Mouse (Mus musculus) kidney, postnatal 10 days (tissue): ENCODE measurements around the gene Fetub.

ENCODE experiments used
- DNase-seq: peaks from one replicate; pipeline ENCODE4 v3.0.0; 2021; ENCODE audit warnings: mixed read lengths

The Fetub gene

GRCm38 (mm10) chr16:22918034-22918433, at the start of gene Fetub:
TSS of gene Fetub (plus strand) at chr16:22918334.
- DNase-seq: no peak

DNA sequence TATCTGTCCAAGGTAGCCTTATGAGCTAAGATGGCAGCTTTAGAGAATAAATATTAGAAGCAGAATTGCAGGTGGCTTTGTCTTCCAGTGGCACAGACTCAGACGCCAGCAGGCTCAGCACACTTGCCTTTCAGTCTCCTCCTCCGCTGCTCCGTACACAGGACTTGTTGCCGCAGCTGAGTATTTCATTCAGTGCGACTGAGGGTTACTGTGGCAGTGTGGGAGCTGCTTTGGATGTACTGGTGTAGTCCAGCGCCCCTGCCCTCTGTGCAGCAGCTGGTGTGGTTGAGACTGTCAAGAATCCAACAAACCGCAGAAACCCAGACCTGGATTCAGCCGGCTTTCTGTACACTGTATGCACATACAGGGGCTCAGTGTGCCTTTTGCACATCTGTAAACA, 45.7 kb upstream of the Fetub start:
- no peak for DNase-seq

DNA sequence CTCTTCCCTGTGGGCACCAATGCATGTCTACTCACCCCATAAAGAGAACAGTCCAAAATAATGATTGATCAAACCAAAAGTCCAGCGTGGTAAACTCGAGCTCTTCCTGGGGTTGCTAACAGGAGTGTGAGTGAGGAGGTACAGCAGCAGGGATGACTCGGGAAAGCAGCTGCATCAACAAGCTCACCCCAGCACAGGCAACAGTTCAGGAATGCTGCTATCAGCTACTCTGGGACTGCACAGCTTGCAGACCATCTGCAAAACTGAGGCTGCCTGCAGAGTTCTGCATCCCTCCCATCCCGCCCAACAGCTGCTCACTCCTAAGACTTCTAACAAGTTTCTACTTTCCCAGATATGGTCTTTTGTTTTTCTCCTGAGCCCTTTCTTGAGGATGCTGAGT, 44.8 kb upstream of the Fetub start:
- no peak for DNase-seq

DNA sequence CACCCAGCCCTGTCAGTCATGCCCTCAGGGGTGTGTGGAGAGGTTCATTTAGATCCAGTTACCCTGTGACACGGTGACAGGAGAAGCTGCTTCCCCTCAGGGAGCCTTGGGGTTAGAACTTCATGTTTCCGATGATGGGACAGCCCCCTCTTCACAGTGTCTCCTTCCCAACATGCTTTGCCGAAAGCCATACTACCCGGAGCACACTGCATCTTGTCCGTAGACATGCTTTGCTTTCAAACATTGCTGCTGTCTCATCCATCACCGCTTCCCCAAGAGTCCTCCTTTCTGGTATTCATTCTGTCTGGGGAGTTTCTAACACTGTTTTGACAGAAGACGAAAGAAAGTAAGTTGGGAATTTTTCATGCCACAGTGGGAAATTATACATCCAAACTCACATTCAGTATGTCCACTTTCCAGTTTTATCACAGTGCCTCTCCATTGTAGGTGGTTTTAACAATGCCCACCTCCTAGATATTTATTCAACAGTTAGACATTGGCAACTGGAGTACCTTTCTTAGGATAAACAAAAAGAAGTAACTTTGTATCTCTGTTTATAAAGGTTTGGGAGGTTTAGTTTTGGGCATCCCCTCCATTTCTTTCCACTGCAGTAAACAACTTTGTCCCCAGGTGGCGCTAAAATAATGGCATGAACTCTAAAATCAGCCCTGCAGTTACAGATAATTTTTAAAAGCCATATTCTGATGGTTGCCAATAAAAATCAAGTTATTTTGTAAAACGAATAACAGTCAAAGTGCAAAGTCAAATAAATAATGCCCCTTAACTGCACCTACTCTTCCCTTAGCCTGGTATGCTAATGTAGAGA, 41.7 kb upstream of the Fetub start:
- peak; percentile 58 for DNase-seq

- no peak for DNase-seq
Measured at GRCm38 (mm10) chr16:22877660-22878390, 40.3 kb upstream of the Fetub start.

GRCm38 (mm10) chr16:22878716-22879115, 39.4 kb upstream of the Fetub start:
- no peak for DNase-seq

DNA sequence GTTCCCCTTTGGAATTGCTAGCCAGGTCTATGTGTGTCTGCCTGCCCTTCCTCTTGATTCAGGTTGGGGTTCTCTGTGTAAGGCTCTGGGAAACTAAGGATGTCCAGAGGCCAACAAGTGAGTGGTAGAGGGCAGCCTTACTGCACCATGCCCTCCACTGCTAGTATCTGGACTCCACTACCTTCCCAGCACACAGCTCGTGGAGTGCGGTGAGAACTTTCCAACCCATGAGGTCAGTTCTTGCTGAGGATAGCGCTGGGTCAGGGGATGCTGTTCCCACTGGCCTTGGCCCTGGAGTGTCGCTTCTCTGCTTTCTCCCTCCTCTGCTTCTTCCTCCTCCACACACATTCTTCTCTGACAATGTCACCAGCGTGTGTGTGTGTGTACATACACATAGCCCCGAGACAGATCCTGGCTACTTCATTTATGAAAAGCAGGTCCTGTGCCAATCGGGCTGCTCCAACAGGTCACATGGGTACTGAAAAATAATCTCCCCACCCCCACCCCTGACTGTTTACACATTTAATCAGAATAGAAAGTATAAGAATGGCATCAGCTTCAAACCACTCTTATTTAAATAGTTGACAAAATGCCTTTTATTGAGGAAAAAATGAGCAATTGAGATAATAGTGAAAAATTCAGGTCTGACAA, 38.1 kb upstream of the Fetub start:
- no peak for DNase-seq

GRCm38 (mm10) chr16:22880900-22881299, 37.2 kb upstream of the Fetub start:
- no peak for DNase-seq

- no peak for DNase-seq
Measured at GRCm38 (mm10) chr16:22881487-22881886, 36.6 kb upstream of the Fetub start.

DNA sequence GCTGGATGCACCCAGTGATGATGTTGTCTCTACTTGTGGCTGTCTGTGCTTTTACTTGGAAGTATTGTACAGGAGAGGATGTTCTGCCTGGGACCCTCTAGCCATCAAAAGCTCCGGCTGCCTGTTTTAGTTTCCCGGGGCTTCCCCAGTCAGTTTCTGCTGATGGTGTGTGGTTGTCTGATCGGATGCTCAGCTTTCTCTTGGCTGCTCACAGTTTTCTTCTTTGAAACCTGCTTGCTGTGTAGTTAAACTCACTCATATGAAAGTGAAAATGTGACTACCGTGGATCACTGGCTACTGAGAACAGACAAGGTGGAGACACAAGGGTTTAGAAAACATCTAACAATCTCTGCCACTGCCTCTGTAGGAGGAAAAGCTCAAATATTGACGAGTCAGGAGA, 34.7 kb upstream of the Fetub start:
- DNase-seq: no peak

DNA sequence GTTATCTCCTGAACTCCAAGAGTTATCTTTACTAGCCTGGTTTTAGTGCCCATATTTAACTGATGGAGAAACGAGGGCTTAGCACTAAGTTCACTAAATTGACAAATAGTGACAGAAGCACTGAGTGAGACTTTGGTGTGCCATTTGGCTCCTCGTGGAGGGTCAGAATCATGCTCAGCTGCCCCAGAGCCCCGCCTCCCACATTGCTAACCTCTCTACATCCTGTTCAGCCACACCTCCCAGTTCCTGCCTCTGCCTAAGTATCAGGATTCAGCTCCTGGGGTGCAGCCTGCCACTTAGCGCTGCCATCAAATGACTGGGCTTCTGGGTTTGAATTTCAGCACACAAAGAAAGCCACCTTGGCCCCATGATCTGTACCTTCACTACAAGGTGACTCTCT, 32.8 kb upstream of the Fetub start:
- no peak for DNase-seq

- DNase-seq: no peak
Measured at GRCm38 (mm10) chr16:22886726-22887125, 31.4 kb upstream of the Fetub start.

GRCm38 (mm10) chr16:22888835-22889234, 29.3 kb upstream of the Fetub start:
- DNase-seq: no peak

DNA sequence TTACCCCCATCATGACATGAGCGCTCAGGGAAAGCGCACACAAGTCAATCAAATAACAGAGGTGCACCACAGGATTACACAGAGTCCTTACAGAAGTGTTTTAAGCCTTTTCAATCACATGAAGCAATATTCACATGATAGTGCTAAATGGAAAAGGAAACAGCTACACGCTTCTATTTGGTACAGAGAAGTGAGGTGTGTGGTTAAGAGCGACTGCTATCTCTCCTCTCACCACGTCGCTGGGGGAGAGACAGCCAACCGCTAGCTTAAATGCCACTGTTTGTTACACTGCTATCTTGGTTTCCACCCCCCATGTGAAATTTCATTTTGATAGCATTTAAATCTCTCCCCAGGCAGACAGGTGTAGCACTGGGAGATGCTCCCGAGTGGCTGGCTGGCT, 28.4 kb upstream of the Fetub start:
- DNase-seq: no peak

- DNase-seq: no peak
Measured at GRCm38 (mm10) chr16:22890683-22891510, 27.2 kb upstream of the Fetub start, which contains the start of gene Ahsg. TSS of gene Ahsg (plus strand) at chr16:22891277.

DNA sequence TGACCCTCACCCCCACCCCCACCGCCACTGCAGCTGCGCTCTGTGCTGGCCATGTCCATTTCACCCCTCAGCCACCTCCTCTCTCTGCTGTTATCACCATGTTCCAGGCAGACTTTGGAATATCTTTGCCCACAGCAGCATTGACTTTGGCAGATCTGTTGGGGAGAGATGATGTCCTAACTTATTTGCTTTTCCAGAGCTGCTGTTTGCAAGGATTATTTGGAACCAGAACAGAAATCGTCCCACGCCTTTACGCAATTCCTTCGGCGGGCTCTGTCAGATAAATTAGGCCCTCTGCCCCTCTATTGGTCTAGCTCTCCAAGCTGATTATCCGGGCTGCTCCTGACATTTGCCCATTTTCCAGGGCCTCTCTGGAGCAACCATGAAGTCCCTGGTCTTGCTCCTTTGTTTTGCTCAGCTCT, 26.4 kb upstream of the Fetub start:
- no peak for DNase-seq

DNA sequence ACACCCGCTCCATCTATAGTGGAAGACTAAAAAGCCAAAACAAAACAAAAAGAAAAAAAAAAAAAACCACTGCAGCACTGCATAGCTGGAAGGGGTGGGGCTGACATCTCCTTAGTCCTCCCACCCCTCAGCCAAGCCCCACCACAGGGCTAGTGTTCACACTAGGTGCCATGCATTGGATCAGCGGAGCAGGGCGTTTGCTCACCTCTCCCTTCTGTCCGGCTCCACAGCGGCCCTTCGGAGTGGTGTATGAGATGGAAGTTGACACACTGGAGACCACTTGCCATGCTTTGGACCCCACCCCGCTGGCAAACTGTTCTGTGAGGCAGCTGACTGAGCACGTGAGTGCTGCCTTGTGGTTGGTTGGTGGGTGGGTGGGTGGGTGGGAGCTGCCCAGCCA, 24.0 kb upstream of the Fetub start:
- no peak for DNase-seq

- DNase-seq: no peak
Measured at GRCm38 (mm10) chr16:22896618-22897017, 21.5 kb upstream of the Fetub start.

DNA sequence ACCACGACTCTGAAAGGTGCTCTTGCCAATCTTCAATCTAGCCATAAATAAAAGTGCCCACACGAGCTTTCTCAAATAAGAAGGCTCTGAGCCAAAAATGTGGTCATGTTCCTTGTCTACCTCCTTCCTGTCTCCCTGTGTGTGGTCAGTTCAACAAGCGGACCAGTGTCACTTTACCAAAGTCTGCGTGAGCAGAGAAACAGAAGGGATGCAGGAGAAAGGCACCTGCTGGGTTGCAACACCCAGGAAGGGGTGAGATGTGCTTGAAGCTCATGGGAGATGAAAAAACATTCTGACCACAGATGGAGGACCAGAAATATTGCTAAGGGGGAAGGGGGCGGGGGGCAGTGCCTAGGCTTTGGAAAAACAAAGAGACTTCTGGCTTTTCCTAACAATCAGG, 18.8 kb upstream of the Fetub start:
- DNase-seq: no peak

DNA sequence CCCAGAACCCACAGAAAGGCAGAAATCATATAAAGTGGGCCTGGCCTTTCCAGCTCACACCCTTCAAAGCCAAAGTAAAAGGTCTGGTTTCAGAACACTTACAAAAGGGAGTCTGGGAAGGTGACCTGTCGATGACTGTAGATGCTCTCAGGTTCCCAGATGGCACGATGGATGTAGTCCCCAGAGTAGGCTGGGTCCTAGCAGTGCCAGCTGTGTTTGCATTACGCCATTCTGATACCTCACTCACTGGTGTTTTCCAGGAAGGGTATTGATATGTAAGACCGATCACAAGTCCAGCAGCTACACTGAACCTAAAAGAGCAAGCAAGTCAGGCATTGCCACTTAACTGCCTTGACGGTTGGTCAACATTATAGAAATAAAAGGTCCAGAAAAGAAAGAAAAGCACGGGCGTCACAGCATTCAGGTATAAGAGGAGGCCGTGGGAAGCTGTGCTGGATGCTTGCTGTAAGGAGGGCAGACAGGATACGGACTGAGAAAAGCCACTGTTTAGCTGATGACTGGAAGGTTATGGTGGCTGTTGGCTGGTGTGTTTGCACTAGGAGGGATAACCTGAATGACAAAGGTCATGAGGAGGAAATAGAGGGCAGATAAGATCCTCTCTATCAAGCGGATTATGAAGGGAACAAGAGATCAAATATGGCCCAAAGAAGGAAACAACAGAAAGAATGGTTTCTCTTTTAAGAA, 18.1 kb upstream of the Fetub start:
- no peak for DNase-seq

DNA sequence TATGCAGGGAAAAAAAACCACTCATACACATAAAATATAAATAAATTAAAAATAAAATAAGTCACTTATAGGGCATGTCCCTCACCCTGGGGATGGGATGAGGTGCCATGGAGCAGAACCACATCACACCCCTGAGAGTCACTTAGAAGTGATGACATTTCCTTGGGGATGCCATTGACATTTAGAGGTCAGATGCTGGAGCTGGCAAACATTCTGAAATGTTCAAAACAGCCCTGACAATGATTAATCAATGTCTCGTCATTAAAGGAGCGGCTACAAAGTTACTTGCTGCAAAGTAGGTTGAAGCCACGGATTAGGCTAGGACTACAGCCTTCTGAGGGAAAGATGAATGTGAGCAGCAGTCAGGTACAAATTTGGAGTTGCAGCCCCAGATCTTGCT, 16.8 kb upstream of the Fetub start:
- no peak for DNase-seq

DNA sequence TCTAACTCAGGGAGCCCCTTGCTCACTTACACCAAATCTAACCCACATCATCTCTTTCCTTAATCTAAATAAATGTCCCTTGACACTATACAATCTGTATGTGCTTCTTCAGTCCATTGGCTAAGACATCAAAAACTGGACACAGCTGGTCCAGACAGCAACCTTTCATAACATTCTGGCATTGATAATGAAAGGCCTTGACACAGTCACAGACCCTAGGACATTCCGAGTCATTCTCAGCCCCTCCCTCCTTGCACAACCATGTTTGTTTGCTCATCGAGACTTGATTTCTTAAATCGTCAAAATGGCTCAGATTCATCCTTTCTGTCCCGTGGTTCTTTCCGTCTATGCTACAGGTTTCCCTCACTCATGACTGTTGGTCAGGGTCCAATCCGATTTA, 8.8 kb upstream of the Fetub start:
- no peak for DNase-seq
